Mouse (Mus musculus) small intestine, adult 2 months (tissue): ENCODE results near the gene Gm11213.

Experiments
- CTCF ChIP-seq: fragments of 200-500 bp; IDR thresholded peaks from 2 replicates; pipeline ENCODE4 v1.5.1; 2012; ENCODE audit warnings: low read depth, mild to moderate bottlenecking, control low read depth, inconsistent platforms, low read length, moderate library complexity, mixed read lengths; ENCODE audit not compliant: insufficient replicate concordance, insufficient read length; ENCODE audit errors: extremely low read depth
- POLR2A ChIP-seq: fragments of 200-500 bp; IDR thresholded peaks from 2 replicates; pipeline ENCODE4 v1.6.1; 2012; ENCODE audit warnings: low read depth, mild to moderate bottlenecking, control low read depth, inconsistent platforms, low read length, moderate library complexity

DNA sequence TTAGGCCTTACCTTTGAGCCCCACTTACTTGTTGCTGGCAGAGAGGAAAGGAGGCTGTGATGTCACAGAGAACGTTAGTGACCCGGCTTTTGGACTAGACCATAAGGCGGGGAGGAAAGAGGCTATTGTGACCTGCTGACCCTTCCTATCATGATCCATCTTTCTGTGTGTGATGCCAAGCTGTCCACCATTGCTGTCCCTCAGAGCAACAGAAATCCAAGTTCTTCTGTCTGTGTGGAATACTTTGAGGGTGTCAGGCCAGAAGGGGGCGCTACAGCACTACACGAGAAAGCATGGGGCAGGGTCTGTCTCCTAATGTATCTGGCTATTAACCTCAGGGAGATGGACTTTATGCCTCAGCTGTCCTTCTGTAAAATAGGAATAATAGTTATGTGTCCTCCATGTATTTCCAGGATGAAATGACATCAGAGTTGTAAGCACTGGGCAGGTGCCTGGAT is 17.3 kb upstream of the Gm11213 start, which contains the start of gene Tex48:
- TF ChIP-seq CTCF (peak; percentile 65; the same call in 1 of the 2 replicates), POLR2A (no peak)
